Mouse (Mus musculus): ENCODE data around the gene Cdhr4. TPM values are rescaled to one million over a fixed set of nuclear protein-coding genes. Genes with fewer than 3 reads are reported as not detected.

The Cdhr4 gene
- polyA plus RNA-seq, 1 experiment: 0.24 TPM

DNA sequence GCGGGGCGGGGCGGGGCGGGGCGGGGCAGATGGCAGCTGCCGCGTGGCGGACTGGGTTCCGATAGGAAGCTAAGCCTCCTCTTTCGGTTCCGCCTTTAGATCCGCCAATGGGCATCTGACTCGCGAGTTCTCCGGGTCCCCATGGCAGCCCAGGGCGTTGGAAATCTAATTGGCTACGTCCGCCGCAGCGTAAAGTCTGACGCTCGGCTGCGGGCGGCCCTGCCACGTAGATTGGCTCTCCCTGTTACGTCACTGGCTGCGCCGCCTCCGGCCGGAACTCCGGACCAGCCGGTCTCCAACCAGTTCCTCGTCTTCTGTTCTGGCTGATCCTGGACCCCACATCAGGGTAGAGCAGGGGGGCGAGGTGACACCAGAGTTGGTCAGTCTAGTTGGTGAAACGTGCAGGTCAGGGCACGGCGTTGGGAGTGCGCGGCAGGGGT lies 56.7 kb downstream of the Cdhr4 start, which contains the start of gene Gmppb:
Gene Gmppb (plus strand): TSS at position 227 of the 440 bp plus-strand sequence.
- H3K4me3 ChIP-seq (replicated peaks): peak within 1 kb of the TSS; percentile 73
- peaks cover 85% of the 10 kb centered on the region for H3K4me1 ChIP-seq (ENCODE audit: control insufficient read depth)
- H3K36me3 ChIP-seq (ENCODE audit: control insufficient read depth): peaks cover 84% of the 10 kb centered on the region
- no peaks in the 10 kb centered on the region for H3K9me3 ChIP-seq (ENCODE audit: control insufficient read depth, low read length)
- no peak for TF ChIP-seq GATA1 (IDR thresholded peaks at IDR 0.05; ENCODE audit: low read length)
- no peak for TF ChIP-seq TAL1 (IDR thresholded peaks at IDR 0.05; ENCODE audit: low read length)
- H3K27me3 ChIP-seq (ENCODE audit: control insufficient read depth): no peaks in the 10 kb centered on the region

Other genes starting within 250 kb of the Cdhr4 start
- 0.76 and 1.6 TPM in 2 replicates for gene Rbm5, start 221.5 kb upstream of the Cdhr4 start, polyA plus RNA-seq (2012)
- 2.5 and 2.9 TPM in 2 replicates for gene Rbm6, start 119.3 kb upstream of the Cdhr4 start, polyA plus RNA-seq (2012)
- 0.77 and 0.89 TPM in 2 replicates for gene Mon1a, start 104.3 kb upstream of the Cdhr4 start, polyA plus RNA-seq (2012)
- 0.01 and 0.02 TPM in 2 replicates for gene Mst1r, start 85.6 kb upstream of the Cdhr4 start, polyA plus RNA-seq (2012)
- not detected in 2 replicates for gene Actl11, start 64.0 kb upstream of the Cdhr4 start, polyA plus RNA-seq (2012)
- 0.01 TPM in 1 of 2 replicates, not detected in the other for gene Camkv, start 56.8 kb upstream of the Cdhr4 start, polyA plus RNA-seq (2012)
- 0.72 and 0.97 TPM in 2 replicates for gene Traip, start 42.4 kb upstream of the Cdhr4 start, polyA plus RNA-seq (2012)
- 14.4 and 22.3 TPM in 2 replicates for gene Uba7, start 17.0 kb upstream of the Cdhr4 start, polyA plus RNA-seq (2012)
- gene Gm20661, start 9.4 kb upstream of the Cdhr4 start, polyA plus RNA-seq (2012): 0.06 and 0.13 TPM in 2 replicates
- gene Inka1, start 6.6 kb upstream of the Cdhr4 start, polyA plus RNA-seq (2012): 15.9 and 16.0 TPM in 2 replicates
- gene Gm20662, start 3.9 kb downstream of the Cdhr4 start, polyA plus RNA-seq (2012): not detected in 2 replicates
- 18.1 and 20.8 TPM in 2 replicates for gene Ip6k1, start 10.0 kb downstream of the Cdhr4 start, polyA plus RNA-seq (2012)
- 0.32 and 0.61 TPM in 2 replicates for gene Gmppb, start 56.7 kb downstream of the Cdhr4 start, polyA plus RNA-seq (2012)
- gene Amigo3, start 60.7 kb downstream of the Cdhr4 start, polyA plus RNA-seq (2012): 0.01 and 0.08 TPM in 2 replicates
- 2.4 and 2.6 TPM in 2 replicates for gene Mst1, start 87.9 kb downstream of the Cdhr4 start, polyA plus RNA-seq (2012)
- gene Rnf123, start 90.8 kb downstream of the Cdhr4 start, polyA plus RNA-seq (2012): 107 and 276 TPM in 2 replicates
- gene Apeh, start 102.1 kb downstream of the Cdhr4 start, polyA plus RNA-seq (2012): 47.5 and 65.3 TPM in 2 replicates
- 0.03 and 0.07 TPM in 2 replicates for gene Bsn, start 197.9 kb downstream of the Cdhr4 start, polyA plus RNA-seq (2012)